Mouse (Mus musculus) kidney, postnatal 10 days (tissue): ENCODE data around the gene Rbm19.
"Not testable (repeated sequence)": the region's sequence is repeated elsewhere in the genome, so short reads cannot be mapped to it uniquely, and the experiment has no call there.

Experiments
- DNase-seq: peaks from one replicate; pipeline ENCODE4 v3.0.0; 2021; ENCODE audit warnings: mixed read lengths

Gene Rbm19

GRCm38 (mm10) chr5:120116261-120117050 lies at the start of gene Rbm19:
Rbm19 (plus strand) TSS chr5:120116465.
- peak; percentile 96 for DNase-seq

- no peak for DNase-seq
Measured at GRCm38 (mm10) chr5:120067266-120067665, 49.0 kb upstream of the Rbm19 start.

GRCm38 (mm10) chr5:120074101-120074500 lies 42.2 kb upstream of the Rbm19 start:
- no peak for DNase-seq

GRCm38 (mm10) chr5:120080027-120080426 lies 36.2 kb upstream of the Rbm19 start:
- no peak for DNase-seq

- no peak for DNase-seq
Measured at GRCm38 (mm10) chr5:120080468-120080867, 35.8 kb upstream of the Rbm19 start.

- peak; percentile 94 for DNase-seq
Measured at GRCm38 (mm10) chr5:120088561-120088960, 27.7 kb upstream of the Rbm19 start.

- DNase-seq, result peak; percentile 55
Measured at GRCm38 (mm10) chr5:120094602-120095001, 21.7 kb upstream of the Rbm19 start.

GRCm38 (mm10) chr5:120097042-120097441 lies 19.2 kb upstream of the Rbm19 start:
- no peak for DNase-seq

GRCm38 (mm10) chr5:120100814-120101213 lies 15.5 kb upstream of the Rbm19 start:
- DNase-seq, result no peak

GRCm38 (mm10) chr5:120102097-120102496 lies 14.2 kb upstream of the Rbm19 start:
- no peak for DNase-seq

- DNase-seq, result peak; percentile 65
Measured at GRCm38 (mm10) chr5:120102732-120103131, 13.5 kb upstream of the Rbm19 start.

- DNase-seq, result peak; percentile 61
Measured at GRCm38 (mm10) chr5:120103458-120103857, 12.8 kb upstream of the Rbm19 start.

- peak; percentile 33 for DNase-seq
Measured at GRCm38 (mm10) chr5:120106424-120107073, 9.7 kb upstream of the Rbm19 start.

GRCm38 (mm10) chr5:120114361-120114760 lies 1.9 kb upstream of the Rbm19 start:
- DNase-seq, result no peak

- DNase-seq, result not testable (repeated sequence)
Measured at GRCm38 (mm10) chr5:120117161-120117560, 896 bp downstream of the Rbm19 start.

- no peak for DNase-seq
Measured at GRCm38 (mm10) chr5:120124881-120125690, 8.8 kb downstream of the Rbm19 start.

- no peak for DNase-seq
Measured at GRCm38 (mm10) chr5:120127641-120128040, 11.4 kb downstream of the Rbm19 start.

GRCm38 (mm10) chr5:120128511-120128910 lies 12.2 kb downstream of the Rbm19 start:
- no peak for DNase-seq

GRCm38 (mm10) chr5:120129070-120129469 lies 12.8 kb downstream of the Rbm19 start:
- DNase-seq, result no peak

GRCm38 (mm10) chr5:120129761-120130160 lies 13.5 kb downstream of the Rbm19 start:
- DNase-seq, result no peak

- no peak for DNase-seq
Measured at GRCm38 (mm10) chr5:120130163-120130562, 13.9 kb downstream of the Rbm19 start.

GRCm38 (mm10) chr5:120131600-120131999 lies 15.3 kb downstream of the Rbm19 start:
- peak; percentile 46 for DNase-seq

GRCm38 (mm10) chr5:120134000-120134399 lies 17.7 kb downstream of the Rbm19 start:
- DNase-seq, result peak; percentile 63
